Mouse (Mus musculus) liver, embryonic 14.5 days (tissue): Measurements from ENCODE around the gene Slc35d2. TPM values are rescaled to one million over a fixed set of nuclear protein-coding genes. Genes with fewer than 3 reads are reported as not detected.

Source experiments
- ATAC-seq: fragments of 200-750 bp; cut with Nextera tagmentation; 2 replicates; pipeline ENCODE4 v1.8.0; 2017; ENCODE audit warnings: moderate number of reproducible peaks, mild to moderate bottlenecking, moderate library complexity; ENCODE audit not compliant: insufficient read depth
- DNase-seq, 3 experiments: peaks; one replicate each; pipeline ENCODE4 v3.0.0-alpha.2; 2012 to 2013; ENCODE audit warnings: low read depth in 3 of 3, low spot score in 3 of 3
- H3K27ac ChIP-seq: fragments of 300-500 bp; sonication (generic); 2 replicates; pipeline ENCODE4 v1.5.1; 2014; ENCODE audit warnings: moderate library complexity, mild to moderate bottlenecking, control low read depth, inconsistent platforms
- H3K27me3 ChIP-seq: fragments of 300-500 bp; sonication (generic); 2 replicates; pipeline ENCODE4 v1.6.1; 2014; ENCODE audit warnings: mild to moderate bottlenecking, low read length, moderate library complexity; ENCODE audit not compliant: control insufficient read depth, insufficient read depth
- H3K36me3 ChIP-seq: fragments of 300-500 bp; sonication (generic); replicated peaks from 2 replicates; pipeline ENCODE4 v1.6.1; 2014; ENCODE audit warnings: low read depth; ENCODE audit not compliant: control insufficient read depth, insufficient read depth
- H3K4me1 ChIP-seq, 2 experiments: fragments of 200-500 bp in 1 of 2; fragments of 300-500 bp in 1 of 2; sonication (generic) in 1 of 2; replicated peaks; 2 replicates each; pipeline ENCODE4 v1.6.1; 2012 to 2014; ENCODE audit warnings: antibody characterized with exemption in 1 of 2, inconsistent platforms in 1 of 2, low read length in 1 of 2; ENCODE audit not compliant: control insufficient read depth in 2 of 2, insufficient read depth in 2 of 2
- H3K4me2 ChIP-seq: fragments of 300-500 bp; sonication (generic); 2 replicates; pipeline ENCODE4 v1.6.1; 2014; ENCODE audit warnings: low read depth, mild to moderate bottlenecking, control low read depth, moderate library complexity
- H3K4me3 ChIP-seq, 2 experiments: fragments of 200-500 bp in 1 of 2; fragments of 300-500 bp in 1 of 2; sonication (generic) in 1 of 2; 2 replicates each; pipeline ENCODE4 v1.5.1; 2012 to 2014; ENCODE audit warnings: low read depth in 2 of 2, low read length in 2 of 2, mild to moderate bottlenecking in 2 of 2, control low read depth in 1 of 2, inconsistent platforms in 1 of 2, moderate library complexity in 1 of 2; ENCODE audit not compliant: insufficient read depth in 1 of 2
- H3K9ac ChIP-seq: fragments of 300-500 bp; sonication (generic); replicated peaks from 2 replicates; pipeline ENCODE4 v1.6.1; 2014; ENCODE audit warnings: mild to moderate bottlenecking, control low read depth, moderate library complexity
- H3K9me3 ChIP-seq: fragments of 300-500 bp; sonication (generic); 2 replicates; pipeline ENCODE4 v1.6.1; 2016; ENCODE audit warnings: low read length, mixed read lengths; ENCODE audit not compliant: control insufficient read depth
- CTCF ChIP-seq: IDR thresholded peaks from 2 replicates; pipeline ENCODE4 v1.5.1; 2016; ENCODE audit warnings: antibody characterized with exemption, low read depth, control low read depth
- EP300 ChIP-seq: IDR thresholded peaks from 2 replicates; pipeline ENCODE4 v1.6.1; 2016; ENCODE audit warnings: antibody characterized with exemption, low read depth
- WGBS: fragments of 180-500 bp; shearing (Covaris S2); extraction: QIAGEN DNeasy Blood & Tissue Kit; methylation state at CpG from one replicate; pipeline ENCODE4 v1.1.7; 2014; ENCODE audit not compliant: insufficient replicate concordance; 5-methylcytosine and 5-hydroxymethylcytosine counted together
- polyA plus RNA-seq, 2 experiments: library from polyadenylated mRNA; depleted of rRNA in 1 of 2; stranded (reverse) in 1 of 2; unstranded in 1 of 2; fragments of >200 nt; fragmentation: Nextera tagmentation in 1 of 2; extraction: Ambion mirVana in 1 of 2; gene quantifications; 2 replicates each; pipeline versions ENCODE4 v1.2.1 to v1.2.3; 2012 to 2014

The Slc35d2 gene
- polyA plus RNA-seq, 2 experiments: 3.3 to 6.7 TPM

DNA sequence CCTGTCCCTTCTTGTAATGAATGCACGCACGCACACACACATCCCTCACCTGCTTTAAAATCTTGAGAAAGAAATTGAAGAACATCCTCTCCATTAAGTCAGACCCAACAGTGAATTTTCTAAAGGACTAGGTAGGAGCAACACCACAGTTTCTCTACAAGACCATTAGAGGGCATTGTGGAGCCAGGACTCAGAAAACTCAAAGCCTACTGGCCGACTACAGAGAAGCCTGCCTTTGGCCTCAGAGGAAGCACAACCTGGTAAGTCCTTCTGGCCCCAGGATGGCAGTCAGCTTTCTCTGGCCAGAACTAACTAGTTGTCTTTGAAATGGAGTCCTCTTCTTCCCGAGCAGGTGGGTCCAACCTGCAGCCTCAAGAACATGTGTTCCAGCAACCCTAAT, 78.3 kb downstream of the Slc35d2 start:
- DNase-seq: no peak

DNA sequence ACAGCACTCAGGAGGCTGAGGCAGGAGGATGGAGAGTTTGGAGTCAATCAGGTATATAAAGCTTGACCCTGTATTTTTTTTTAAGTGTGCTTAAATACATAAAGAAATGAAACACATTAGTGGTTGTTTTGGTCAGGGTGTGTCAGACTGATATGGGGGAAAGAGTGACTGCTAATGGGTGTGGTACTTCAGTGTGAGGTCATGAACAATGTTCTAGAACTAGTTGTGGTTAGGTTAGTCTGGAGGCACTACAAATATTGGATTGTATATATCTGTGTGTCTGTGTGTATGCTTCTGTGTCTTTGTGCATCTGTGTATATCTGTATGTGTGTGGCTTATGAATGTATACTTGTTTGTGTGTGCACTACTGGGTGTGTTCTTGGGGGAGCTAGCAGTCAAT, 79.6 kb downstream of the Slc35d2 start:
- H3K4me1 ChIP-seq: peaks cover 4% of the 10 kb centered on the region in 2 experiments; a peak in 2 of 4 replicates
- H3K36me3 ChIP-seq: no peaks in the 10 kb centered on the region
- ATAC-seq: 0 out of 2 replicates have a peak, but pooled peaks have one; percentile 35
- no peak overlapping the region for H3K27ac ChIP-seq
- DNase-seq: no peak
- no peaks in the 10 kb centered on the region for H3K27me3 ChIP-seq
- H3K4me3 ChIP-seq: no peak overlapping the region
- H3K9me3 ChIP-seq: no peaks in the 10 kb centered on the region
- no peak overlapping the region for H3K9ac ChIP-seq
- TF ChIP-seq CTCF (no peak), EP300 (no peak)
- H3K4me2 ChIP-seq: no peak overlapping the region

More for the DNA sequence above, 78.3 kb downstream of the Slc35d2 start:
- H3K9ac ChIP-seq: no peak overlapping the region
- TF ChIP-seq EP300: no peak
- peak; percentile 44; the same call in 1 of the 2 replicates for TF ChIP-seq CTCF
- no peak for ATAC-seq
- H3K36me3 ChIP-seq: no peaks in the 10 kb centered on the region
- no peaks in the 10 kb centered on the region for H3K9me3 ChIP-seq
- H3K4me1 ChIP-seq: peaks cover 4% of the 10 kb centered on the region in 2 experiments; a peak in 2 of 4 replicates
- H3K4me3 ChIP-seq: no peak overlapping the region
- 56% methylated on average over 4 of the region's 4 CpGs for WGBS
- H3K27me3 ChIP-seq: no peaks in the 10 kb centered on the region
- H3K4me2 ChIP-seq: no peak overlapping the region
- no peak overlapping the region for H3K27ac ChIP-seq

DNA sequence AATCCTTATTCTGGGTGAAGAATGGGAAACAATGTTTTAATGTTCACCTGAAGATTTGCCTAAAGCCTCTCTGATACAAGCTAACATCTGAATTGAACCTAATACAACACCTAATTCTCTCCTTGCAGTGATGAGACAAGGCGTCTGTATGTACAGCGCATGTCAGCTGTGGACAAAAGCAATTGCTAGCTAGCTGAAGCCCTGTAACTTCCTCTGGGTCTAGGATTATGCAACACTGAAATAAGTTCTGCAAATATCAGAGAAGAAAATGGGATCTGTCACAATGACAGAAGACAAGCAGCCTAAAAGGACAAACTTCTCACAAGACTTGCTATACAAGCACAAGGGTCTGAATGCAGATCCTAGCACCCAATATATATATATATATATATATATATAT, 80.7 kb downstream of the Slc35d2 start:
- no peak for TF ChIP-seq EP300
- no peak for TF ChIP-seq CTCF
- ATAC-seq: no peak
- Histone ChIP-seq H3K9me3 (no peaks in the 10 kb centered on the region), H3K4me3 (no peak overlapping the region), H3K4me1 (peaks cover 4% of the 10 kb centered on the region in 2 experiments; a peak in 2 of 4 replicates), H3K27me3 (no peaks in the 10 kb centered on the region), H3K27ac (no peak overlapping the region), H3K36me3 (no peaks in the 10 kb centered on the region), H3K4me2 (no peak overlapping the region), H3K9ac (no peak overlapping the region)
- DNase-seq: no peak
- WGBS: 55% methylated on average over 2 of the region's 2 CpGs

Other genes starting within 250 kb of the Slc35d2 start
- gene Hsd17b3, start 40.1 kb downstream of the Slc35d2 start, polyA plus RNA-seq (2012; rRNA removed): not detected in 2 replicates
- not detected in 2 replicates for gene Hsd17b3, start 40.1 kb downstream of the Slc35d2 start, polyA plus RNA-seq (2014; fragmentation: Nextera tagmentation; extraction: Ambion mirVana)
- 11.7 and 15.2 TPM in 2 replicates for gene Zfp367, start 23.8 kb upstream of the Slc35d2 start, polyA plus RNA-seq (2012; rRNA removed)
- 23.5 and 26.5 TPM in 2 replicates for gene Zfp367, start 23.8 kb upstream of the Slc35d2 start, polyA plus RNA-seq (2014; fragmentation: Nextera tagmentation; extraction: Ambion mirVana)
- 6.4 and 10.3 TPM in 2 replicates for gene Habp4, start 32.5 kb upstream of the Slc35d2 start, polyA plus RNA-seq (2012; rRNA removed)
- 7.7 and 9.7 TPM in 2 replicates for gene Habp4, start 32.5 kb upstream of the Slc35d2 start, polyA plus RNA-seq (2014; fragmentation: Nextera tagmentation; extraction: Ambion mirVana)
- 3.4 and 4.1 TPM in 2 replicates for gene Cdc14b, start 145.9 kb upstream of the Slc35d2 start, polyA plus RNA-seq (2012; rRNA removed)
- gene Cdc14b, start 145.9 kb upstream of the Slc35d2 start, polyA plus RNA-seq (2014; fragmentation: Nextera tagmentation; extraction: Ambion mirVana): 5.6 and 8.9 TPM in 2 replicates
- 4.3 and 7.0 TPM in 2 replicates for gene Aaed1, start 183.3 kb upstream of the Slc35d2 start, polyA plus RNA-seq (2012; rRNA removed)
- gene Aaed1, start 183.3 kb upstream of the Slc35d2 start, polyA plus RNA-seq (2014; fragmentation: Nextera tagmentation; extraction: Ambion mirVana): 14.9 and 15.0 TPM in 2 replicates
- 62.5 and 82.2 TPM in 2 replicates for gene Ctsl, start 241.5 kb upstream of the Slc35d2 start, polyA plus RNA-seq (2012; rRNA removed)
- gene Ctsl, start 241.5 kb upstream of the Slc35d2 start, polyA plus RNA-seq (2014; fragmentation: Nextera tagmentation; extraction: Ambion mirVana): 135 and 161 TPM in 2 replicates